Mouse (Mus musculus): Measurements from ENCODE around the gene Ergic2. TPM values are rescaled to one million over a fixed set of nuclear protein-coding genes. Genes with fewer than 3 reads are reported as not detected.

Gene Ergic2
- total RNA-seq, 2 experiments from 2014 or later = 72.8 to 143 TPM

Other genes starting within 250 kb of the Ergic2 start
- gene Far2, start 165.1 kb downstream of the Ergic2 start, total RNA-seq (2014; fragmentation: Nextera tagmentation) = 0.37 and 2.0 TPM in 2 replicates
- gene Far2, start 165.1 kb downstream of the Ergic2 start, total RNA-seq (2017) = 0.85 TPM in 1 of 2 replicates, not detected in the other
- gene Tmtc1, start 232.0 kb upstream of the Ergic2 start, total RNA-seq (2014; fragmentation: Nextera tagmentation) = 1.0 TPM in 1 of 2 replicates, not detected in the other
- gene Tmtc1, start 232.0 kb upstream of the Ergic2 start, total RNA-seq (2017) = 0.14 TPM in 1 of 2 replicates, not detected in the other